Mouse (Mus musculus) lung, adult 2 months (tissue): Measurements from ENCODE around the gene U90926.
A peak's percentile ranks its signal among the peaks of the same experiment; 100 is the strongest.

Source experiments
- CTCF ChIP-seq: fragments of 200-500 bp; IDR thresholded peaks from 2 replicates; pipeline ENCODE4 v1.5.1; 2011; ENCODE audit warnings: mild to moderate bottlenecking, low read length, control low read depth; ENCODE audit not compliant: insufficient read depth
- POLR2A ChIP-seq: fragments of 200-500 bp; IDR thresholded peaks from 2 replicates; pipeline ENCODE4 v1.6.1; 2011; ENCODE audit warnings: low read depth, mild to moderate bottlenecking, control low read depth, low read length, borderline replicate concordance; ENCODE audit errors: extremely low read depth

GRCm38 (mm10) chr5:92252797-92253343 lies 37.7 kb upstream of the U90926 start:
- TF ChIP-seq CTCF, result peak; percentile 27; the same call in 1 of the 2 replicates
- no peak for TF ChIP-seq POLR2A
